Mouse (Mus musculus) embryonic facial prominence, embryonic 12.5 days (tissue): ENCODE results near the gene Zfp513. TPM values are rescaled to one million over a fixed set of nuclear protein-coding genes. Genes with fewer than 3 reads are reported as not detected.
A peak's percentile ranks its signal among the peaks of the same experiment; 100 is the strongest.

ENCODE experiments used
- ATAC-seq: fragments of 200-750 bp; cut with Nextera tagmentation; 2 replicates; pipeline ENCODE4 v1.8.0; 2017; ENCODE audit not compliant: insufficient number of reproducible peaks, insufficient read depth, low FRiP score, low TSS enrichment
- H3K27ac ChIP-seq: fragments of 300-500 bp; sonication (generic); 2 replicates; pipeline ENCODE4 v1.5.1; 2016; ENCODE audit warnings: mild to moderate bottlenecking
- H3K27me3 ChIP-seq: fragments of 300-500 bp; sonication (generic); 2 replicates; pipeline ENCODE4 v1.6.1; 2016; ENCODE audit warnings: mild to moderate bottlenecking, moderate library complexity
- H3K36me3 ChIP-seq: fragments of 300-500 bp; sonication (generic); 2 replicates; pipeline ENCODE4 v1.6.1; 2016; ENCODE audit warnings: mild to moderate bottlenecking
- H3K4me1 ChIP-seq: fragments of 300-500 bp; sonication (generic); 2 replicates; pipeline ENCODE4 v1.6.1; 2016
- H3K4me2 ChIP-seq: fragments of 300-500 bp; sonication (generic); replicated peaks from 2 replicates; pipeline ENCODE4 v1.6.1; 2016; ENCODE audit warnings: mild to moderate bottlenecking, moderate library complexity
- H3K4me3 ChIP-seq: fragments of 300-500 bp; sonication (generic); 2 replicates; pipeline ENCODE4 v1.5.1; 2016; ENCODE audit warnings: mild to moderate bottlenecking
- H3K9ac ChIP-seq: fragments of 300-500 bp; sonication (generic); 2 replicates; pipeline ENCODE4 v1.6.1; 2016; ENCODE audit warnings: mild to moderate bottlenecking, moderate library complexity
- H3K9me3 ChIP-seq: fragments of 300-500 bp; sonication (generic); 2 replicates; pipeline ENCODE4 v1.6.1; 2016; ENCODE audit warnings: mild to moderate bottlenecking, moderate library complexity
- WGBS: fragments of 180-500 bp; shearing (Covaris S2); methylation state at CpG from one replicate; pipeline ENCODE4 v1.1.7; 2016; 5-methylcytosine and 5-hydroxymethylcytosine counted together
- polyA plus RNA-seq: library from polyadenylated mRNA; unstranded; fragments of >200 nt; fragmentation: Nextera tagmentation; extraction: Ambion mirVana; gene quantifications from 2 replicates; pipeline ENCODE4 v1.2.1, GENCODE M21; 2016

Zfp513 gene
- polyA plus RNA-seq, 1 experiment from 2014 or later, result 20.0 TPM

GRCm38 (mm10) chr5:31199321-31199892, 2.7 kb downstream of the Zfp513 start:
- no peak overlapping the region for H3K4me2 ChIP-seq

GRCm38 (mm10) chr5:31198616-31199320, 3.3 kb downstream of the Zfp513 start:
- no peak for ATAC-seq
- no peaks in the 10 kb centered on the region for H3K27me3 ChIP-seq
- no peak overlapping the region for H3K27ac ChIP-seq
- H3K9ac ChIP-seq, result no peak overlapping the region
- WGBS, result 83% methylated on average over 5 of the region's 5 CpGs
- H3K36me3 ChIP-seq, result peaks cover 71% of the 10 kb centered on the region
- H3K4me2 ChIP-seq, result no peak overlapping the region
- no peak overlapping the region for H3K4me3 ChIP-seq
- peaks cover 4% of the 10 kb centered on the region; the same call in 1 of the 2 replicates for H3K9me3 ChIP-seq
- H3K4me1 ChIP-seq, result peaks cover 25% of the 10 kb centered on the region

More at GRCm38 (mm10) chr5:31199321-31199892, 2.7 kb downstream of the Zfp513 start:
- peaks cover 77% of the 10 kb centered on the region for H3K36me3 ChIP-seq
- H3K9me3 ChIP-seq, result peaks cover 4% of the 10 kb centered on the region; the same call in 1 of the 2 replicates
- no peak for ATAC-seq
- peaks cover 19% of the 10 kb centered on the region for H3K4me1 ChIP-seq
- H3K27ac ChIP-seq, result no peak overlapping the region
- H3K9ac ChIP-seq, result no peak overlapping the region
- 92% methylated on average over 19 of the region's 19 CpGs for WGBS
- no peak overlapping the region for H3K4me3 ChIP-seq
- H3K27me3 ChIP-seq, result no peaks in the 10 kb centered on the region

GRCm38 (mm10) chr5:31198170-31198569, 3.9 kb downstream of the Zfp513 start:
- H3K27ac ChIP-seq, result no peak overlapping the region
- H3K9me3 ChIP-seq, result peaks cover 4% of the 10 kb centered on the region; the same call in 1 of the 2 replicates
- H3K9ac ChIP-seq, result no peak overlapping the region
- no peaks in the 10 kb centered on the region for H3K27me3 ChIP-seq
- H3K4me3 ChIP-seq, result no peak overlapping the region
- peaks cover 24% of the 10 kb centered on the region for H3K4me1 ChIP-seq
- peaks cover 66% of the 10 kb centered on the region for H3K36me3 ChIP-seq
- no peak for ATAC-seq
- no peak overlapping the region for H3K4me2 ChIP-seq
- WGBS, result 89% methylated on average over 9 of the region's 9 CpGs

GRCm38 (mm10) chr5:31197072-31197471, 5.0 kb downstream of the Zfp513 start:
- peaks cover 62% of the 10 kb centered on the region for H3K36me3 ChIP-seq
- 93% methylated on average over 12 of the region's 12 CpGs for WGBS
- H3K27ac ChIP-seq, result no peak overlapping the region
- peaks cover 4% of the 10 kb centered on the region; the same call in 1 of the 2 replicates for H3K9me3 ChIP-seq
- no peak for ATAC-seq
- H3K27me3 ChIP-seq, result no peaks in the 10 kb centered on the region
- peaks cover 19% of the 10 kb centered on the region for H3K4me1 ChIP-seq
- H3K9ac ChIP-seq, result no peak overlapping the region
- H3K4me3 ChIP-seq, result no peak overlapping the region
- no peak overlapping the region for H3K4me2 ChIP-seq

DNA sequence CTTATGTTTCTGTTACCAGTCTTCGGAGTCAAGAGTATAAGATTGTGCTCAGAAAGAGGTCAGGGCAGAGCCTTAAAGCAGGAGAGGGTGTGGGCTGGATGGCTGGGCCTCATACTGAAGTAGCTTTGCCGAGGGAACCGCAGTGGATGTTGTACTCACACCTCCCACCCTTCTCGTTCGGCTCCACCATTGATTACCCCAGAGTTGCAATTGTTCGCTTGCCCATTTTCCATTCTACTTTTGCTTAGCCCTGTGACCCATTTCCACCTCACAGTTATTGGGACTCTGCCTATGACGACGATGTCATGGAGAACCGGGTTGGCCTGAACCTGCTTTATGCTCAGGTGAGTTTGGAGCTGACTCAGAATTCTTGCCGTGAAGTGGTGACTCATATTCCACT, 5.9 kb downstream of the Zfp513 start:
- H3K9ac ChIP-seq, result no peak overlapping the region
- peaks cover 62% of the 10 kb centered on the region for H3K36me3 ChIP-seq
- H3K27me3 ChIP-seq, result no peaks in the 10 kb centered on the region
- H3K4me2 ChIP-seq, result no peak overlapping the region
- peaks cover 26% of the 10 kb centered on the region for H3K4me1 ChIP-seq
- no peak overlapping the region for H3K4me3 ChIP-seq
- H3K9me3 ChIP-seq, result peaks cover 4% of the 10 kb centered on the region; the same call in 1 of the 2 replicates
- H3K27ac ChIP-seq, result no peak overlapping the region
- ATAC-seq, result no peak
- WGBS, result 94% methylated on average over 10 of the region's 10 CpGs

DNA sequence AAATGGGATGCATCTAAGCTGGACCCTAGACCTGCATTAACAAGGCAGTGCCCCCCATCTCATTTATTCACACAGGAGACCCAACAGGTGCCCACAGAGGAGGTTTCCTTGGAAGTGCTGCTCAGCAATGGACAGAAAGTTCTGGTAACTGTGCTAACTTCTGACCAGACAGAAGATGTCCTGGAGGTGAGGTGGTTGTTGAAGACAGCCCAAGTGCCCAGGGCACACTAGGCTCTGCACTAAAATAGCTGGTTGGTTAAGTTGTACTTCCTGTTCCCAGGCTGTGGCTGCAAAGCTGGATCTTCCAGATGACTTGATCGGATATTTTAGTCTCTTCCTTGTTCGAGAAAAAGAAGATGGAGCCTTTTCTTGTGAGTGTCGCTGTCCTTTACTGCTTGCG, 6.4 kb downstream of the Zfp513 start:
- H3K4me2 ChIP-seq, result no peak overlapping the region
- 91% methylated on average over 4 of the region's 4 CpGs for WGBS
- ATAC-seq, result no peak
- H3K4me3 ChIP-seq, result no peak overlapping the region
- H3K27me3 ChIP-seq, result no peaks in the 10 kb centered on the region
- peaks cover 66% of the 10 kb centered on the region for H3K36me3 ChIP-seq
- H3K9me3 ChIP-seq, result peaks cover 4% of the 10 kb centered on the region; the same call in 1 of the 2 replicates
- H3K27ac ChIP-seq, result no peak overlapping the region
- H3K9ac ChIP-seq, result no peak overlapping the region
- H3K4me1 ChIP-seq, result peaks cover 22% of the 10 kb centered on the region

- peak overlapping the region; percentile 91 for H3K4me2 ChIP-seq
- no peaks in the 10 kb centered on the region for H3K9me3 ChIP-seq
- no peak overlapping the region for H3K27ac ChIP-seq
- H3K4me1 ChIP-seq, result peaks cover 18% of the 10 kb centered on the region
- no peak overlapping the region; the same call in 1 of the 2 replicates for H3K9ac ChIP-seq
- no peaks in the 10 kb centered on the region for H3K27me3 ChIP-seq
- H3K36me3 ChIP-seq, result peaks cover 66% of the 10 kb centered on the region
- H3K4me3 ChIP-seq, result peak overlapping the region; percentile 82; the same call in 1 of the 2 replicates
- no peak for ATAC-seq
- 93% methylated on average over 16 of the region's 16 CpGs for WGBS
These were observed 7.3 kb downstream of the Zfp513 start for GRCm38 (mm10) chr5:31194486-31195485.

DNA sequence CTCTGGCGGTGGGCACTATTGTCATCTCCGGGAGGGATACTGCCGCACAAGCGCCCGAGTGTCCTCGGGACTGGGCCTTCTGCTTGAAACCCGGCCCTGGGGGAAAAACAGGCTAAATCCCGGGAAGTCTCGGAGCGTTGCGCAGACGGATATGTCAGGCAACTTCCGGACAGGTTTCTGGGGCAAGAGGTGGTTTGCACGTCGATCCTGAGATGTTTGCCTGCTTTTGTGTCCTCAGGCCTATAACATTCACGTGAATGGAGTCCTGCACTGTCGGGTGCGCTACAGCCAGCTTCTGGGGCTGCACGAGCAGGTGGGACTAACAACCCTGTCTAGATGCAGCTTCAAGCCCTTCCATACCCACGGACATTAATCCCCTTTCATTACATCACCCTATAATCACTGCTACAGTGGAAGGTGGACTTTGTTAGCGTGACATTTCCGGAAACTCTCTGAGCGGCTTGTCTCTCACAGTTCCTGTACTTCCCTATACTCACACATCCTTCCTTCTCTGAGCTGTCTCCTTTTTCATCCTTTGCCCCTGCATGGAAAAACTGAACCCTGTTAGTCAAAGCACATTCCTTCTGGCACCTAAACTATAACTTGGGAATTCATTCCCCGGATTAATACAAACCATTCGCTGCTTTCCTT, 8.3 kb downstream of the Zfp513 start:
- ATAC-seq, result no peak
- H3K4me2 ChIP-seq, result peak overlapping the region; percentile 91
- WGBS, result 12% methylated on average over 25 of the region's 25 CpGs
- H3K4me1 ChIP-seq, result peaks cover 18% of the 10 kb centered on the region
- no peaks in the 10 kb centered on the region for H3K9me3 ChIP-seq
- peak overlapping the region; percentile 83 for H3K9ac ChIP-seq
- no peaks in the 10 kb centered on the region for H3K27me3 ChIP-seq
- H3K36me3 ChIP-seq, result peaks cover 63% of the 10 kb centered on the region
- H3K27ac ChIP-seq, result peak overlapping the region; percentile 86
- H3K4me3 ChIP-seq, result peak overlapping the region; percentile 82

DNA sequence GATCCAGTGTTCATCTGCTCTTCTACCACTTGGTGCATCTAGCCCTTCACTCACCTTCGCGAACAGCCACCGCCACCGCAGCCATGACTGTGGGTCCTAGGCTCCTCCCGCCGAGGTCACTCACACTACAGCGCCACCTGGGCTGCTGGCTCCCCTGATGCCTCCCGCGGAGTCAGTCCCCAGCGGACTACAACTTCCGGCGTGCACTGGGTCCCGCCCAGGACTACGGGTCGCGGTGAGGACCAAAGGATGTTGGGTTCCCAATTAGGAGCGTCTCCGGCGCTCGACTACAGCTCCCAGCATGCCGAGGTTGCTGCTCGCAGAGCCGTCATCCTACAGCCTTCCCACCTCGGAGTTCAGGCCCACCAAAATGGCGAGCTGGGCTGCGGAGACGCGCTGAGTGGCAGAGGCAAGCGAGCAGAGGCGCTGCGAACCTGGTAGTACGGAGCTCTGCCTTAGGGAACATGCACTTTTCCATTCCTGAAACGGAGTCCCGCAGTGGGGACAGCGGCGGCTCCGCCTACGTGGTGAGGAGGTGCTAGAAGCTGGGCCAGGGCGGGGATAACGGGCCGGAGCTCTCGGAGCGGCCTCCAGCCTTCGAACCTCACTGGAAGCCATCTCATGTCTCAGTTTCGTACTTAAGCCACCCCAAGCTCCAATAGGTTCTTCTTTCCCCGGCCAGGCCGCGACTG, 9.0 kb downstream of the Zfp513 start, which contains the start of the genes Snx17 and Eif2b4:
Gene Snx17 (plus strand): TSS at position 289 of the 692 bp plus-strand sequence.
Gene Eif2b4 (minus strand): TSS at position 492 of the 692 bp plus-strand sequence.
- H3K9ac ChIP-seq, result peak within 1 kb of the TSS; percentile 83
- peaks cover 18% of the 10 kb centered on the region for H3K4me1 ChIP-seq
- peak within 1 kb of the TSS; percentile 86 for H3K27ac ChIP-seq
- H3K4me3 ChIP-seq, result peak within 1 kb of the TSS; percentile 82
- no peaks in the 10 kb centered on the region for H3K27me3 ChIP-seq
- no peaks in the 10 kb centered on the region for H3K9me3 ChIP-seq
- ATAC-seq, result peak; percentile 96
- peaks cover 63% of the 10 kb centered on the region for H3K36me3 ChIP-seq
- under 1% methylated on average over 48 of the region's 48 CpGs for WGBS
- peak within 1 kb of the TSS; percentile 91 for H3K4me2 ChIP-seq

DNA sequence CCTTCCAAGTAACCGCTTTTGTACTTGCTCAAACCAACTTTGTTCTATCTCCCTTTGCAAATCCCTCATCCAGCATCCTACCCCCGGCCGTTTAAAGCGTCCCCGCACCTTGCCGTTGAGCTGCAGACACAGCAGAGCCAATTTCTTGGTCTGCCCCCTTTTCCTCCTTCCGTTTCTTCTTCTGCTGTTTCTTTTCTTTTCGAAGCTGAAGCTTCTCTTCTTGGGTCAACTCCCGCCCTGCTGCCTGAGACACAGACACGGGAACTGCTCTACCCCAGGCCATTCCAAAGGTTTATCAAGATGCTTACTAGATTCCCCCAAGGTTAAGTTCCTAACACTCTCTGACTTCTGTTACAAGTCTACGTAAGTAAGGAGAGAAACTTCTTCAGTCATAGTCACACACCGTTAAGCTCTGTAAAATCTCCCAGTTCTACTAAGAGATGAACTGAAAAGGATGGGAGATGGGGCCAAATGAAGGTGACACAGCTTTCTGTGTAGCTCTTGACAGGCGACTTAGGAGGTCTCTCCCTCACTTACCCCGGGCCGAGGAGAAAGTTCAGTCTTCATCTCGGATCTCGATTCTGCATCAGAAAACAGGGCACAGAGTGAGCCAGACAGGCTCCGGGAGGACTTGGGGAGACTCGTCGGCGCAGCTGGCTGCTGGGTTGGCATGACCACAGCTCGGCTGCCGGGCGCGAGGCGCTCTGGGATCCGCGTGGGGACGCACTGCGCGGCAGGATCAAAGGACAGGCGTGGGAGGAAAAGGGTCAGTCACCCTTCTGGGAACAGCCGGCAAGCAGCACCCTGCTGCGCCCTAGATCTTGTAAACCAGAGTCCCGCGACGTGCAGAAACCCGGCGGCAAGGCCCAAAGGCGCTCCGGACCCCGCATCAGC, 9.8 kb downstream of the Zfp513 start:
- ATAC-seq, result peak; percentile 11; the same call in 1 of the 2 replicates
- peak overlapping the region; percentile 91 for H3K4me2 ChIP-seq
- H3K27ac ChIP-seq, result peak overlapping the region; percentile 86
- peak overlapping the region; percentile 82 for H3K4me3 ChIP-seq
- no peaks in the 10 kb centered on the region for H3K27me3 ChIP-seq
- 13% methylated on average over 40 of the region's 42 CpGs for WGBS
- H3K9me3 ChIP-seq, result no peaks in the 10 kb centered on the region
- peak overlapping the region; percentile 83 for H3K9ac ChIP-seq
- H3K36me3 ChIP-seq, result peaks cover 63% of the 10 kb centered on the region
- peaks cover 18% of the 10 kb centered on the region for H3K4me1 ChIP-seq
